Mouse (Mus musculus): ENCODE measurements around the gene Brix1.
"Not testable (repeated sequence)": the region's sequence is repeated elsewhere in the genome, so short reads cannot be mapped to it uniquely, and the experiment has no call there.

DNA sequence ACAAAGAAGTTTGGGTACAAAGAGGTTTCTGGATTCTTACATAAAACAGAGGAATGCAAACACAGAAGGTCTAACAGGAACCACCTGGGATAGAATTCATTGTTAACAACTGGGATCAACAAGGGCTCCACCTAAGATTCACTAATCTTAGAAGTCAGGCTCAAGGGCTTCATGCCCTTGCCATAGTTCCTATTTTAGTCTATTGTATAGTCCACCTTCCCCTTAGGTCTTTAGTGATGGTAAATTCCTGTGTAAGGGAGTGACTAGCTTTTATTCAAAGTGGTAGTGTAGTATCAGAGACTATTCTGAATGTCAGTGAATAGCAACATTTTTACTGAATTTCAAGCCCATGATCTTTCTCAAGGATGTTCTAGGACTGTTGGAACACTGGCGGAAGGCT is 10.9 kb upstream of the Brix1 start:
- not testable (repeated sequence) for TF ChIP-seq CTCF (conservative IDR thresholded peaks at IDR 0.05; ENCODE audit: insufficient read depth, insufficient read length, low read depth, low read length); POLR2A (IDR thresholded peaks at IDR 0.05; ENCODE audit: low read depth, low read length)
